Mouse (Mus musculus) neutrophil, adult 65 days (primary cell): ENCODE data around the gene Lrrc32. TPM values are rescaled to one million over a fixed set of nuclear protein-coding genes. Genes with fewer than 3 reads are reported as not detected.

Experiments used
- total RNA-seq: library from RNA; stranded (reverse); gene quantifications from 2 replicates; pipeline ENCODE4 v1.2.4, GENCODE M21; 2023

Gene Lrrc32
- total RNA-seq = 0.14 and 0.60 TPM in 2 replicates

GRCm38 (mm10) chr7:98489131-98489530 lies at the start of gene Lrrc32:
Gene Lrrc32 (plus strand): TSS chr7:98489283.

GRCm38 (mm10) chr7:98439956-98440466 lies 49.1 kb upstream of the Lrrc32 start, which contains the start of gene Gucy2d:
Gene Gucy2d (plus strand): TSS chr7:98440416.

Other genes starting within 250 kb of the Lrrc32 start
- 27.2 and 27.8 TPM in 2 replicates for gene Acer3, start 168.1 kb upstream of the Lrrc32 start, total RNA-seq
- gene Tsku, start 128.0 kb upstream of the Lrrc32 start, total RNA-seq = not detected in 2 replicates
- gene Gucy2d, start 48.9 kb upstream of the Lrrc32 start, total RNA-seq = not detected in 2 replicates
- gene Emsy, start 167.5 kb downstream of the Lrrc32 start, total RNA-seq = 35.7 and 36.4 TPM in 2 replicates
- gene Thap12, start 213.8 kb downstream of the Lrrc32 start, total RNA-seq = 9.8 and 10.3 TPM in 2 replicates